Mouse (Mus musculus): ENCODE data around the gene Tsc22d4. TPM values are rescaled to one million over a fixed set of nuclear protein-coding genes. Genes with fewer than 3 reads are reported as not detected.

Gene Tsc22d4
- polyA plus RNA-seq, 1 experiment: 670 TPM

GRCm38 (mm10) chr5:137786109-137786942 lies 40.8 kb downstream of the Tsc22d4 start:
- H3K4me1 ChIP-seq (replicated peaks; ENCODE audit: control insufficient read depth, insufficient read depth, low read length): peaks cover 25% of the 10 kb centered on the region
- H3K4me3 ChIP-seq (ENCODE audit: control insufficient read depth, insufficient read depth, low read length): peak overlapping the region; percentile 64
- peak; percentile 91 for TF ChIP-seq POLR2A (IDR thresholded peaks at IDR 0.05; ENCODE audit: control insufficient read depth, extremely low read depth, insufficient read depth, low read length, poor library complexity)
- peak; percentile 66; the same call in 1 of the 2 replicates for TF ChIP-seq CTCF (IDR thresholded peaks at IDR 0.05; ENCODE audit: borderline replicate concordance, control insufficient read depth, extremely low read depth, insufficient read depth, low read length, poor library complexity)
- H3K27ac ChIP-seq (ENCODE audit: control insufficient read depth, insufficient read depth, low read length): peak overlapping the region; percentile 90
- under 1% methylated on average over 79 of the region's 79 CpGs for WGBS
- DNase-seq: peak; percentile 98
- H3K27me3 ChIP-seq (ENCODE audit: control insufficient read depth, insufficient read depth, low read length): no peaks in the 10 kb centered on the region
- peaks cover 15% of the 10 kb centered on the region for H3K36me3 ChIP-seq (ENCODE audit: control insufficient read depth, insufficient read depth, low read length)

DNA sequence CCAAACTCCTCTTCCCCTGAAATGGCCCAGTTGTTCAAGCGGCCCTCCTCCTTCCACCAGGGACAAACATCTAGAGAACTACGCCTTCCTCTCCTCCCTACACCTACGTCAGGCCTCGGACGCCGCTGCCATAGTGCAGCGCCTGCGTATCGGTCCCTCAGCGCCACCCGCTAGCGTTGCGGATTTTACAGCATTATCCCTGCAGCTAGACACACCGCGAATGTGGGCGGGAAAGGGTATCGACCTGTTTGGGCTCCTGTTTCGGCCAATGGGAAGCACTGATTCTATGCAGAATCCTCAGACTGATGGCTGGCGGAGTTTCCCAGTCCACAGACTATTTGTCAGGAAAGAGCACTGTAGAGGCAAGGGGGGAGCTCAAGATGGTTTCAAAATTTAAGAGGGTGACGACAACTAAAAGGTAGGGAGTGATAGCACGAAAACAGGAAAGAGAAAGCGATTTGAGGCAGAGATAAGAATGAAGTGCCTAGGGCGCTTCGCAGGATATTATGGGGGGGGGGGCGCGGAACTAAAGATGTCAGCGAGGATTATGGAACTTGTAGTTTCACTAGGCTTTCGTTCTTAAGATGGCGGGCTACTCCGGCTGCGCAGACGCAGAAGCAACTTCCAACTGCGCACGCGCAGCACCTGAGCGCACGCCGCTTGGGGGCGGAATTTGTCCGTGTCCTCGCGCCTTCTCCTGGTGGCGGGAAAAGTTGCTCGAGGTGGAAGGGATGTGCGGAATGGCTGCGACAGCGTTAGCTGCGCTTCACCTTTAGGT lies 41.8 kb downstream of the Tsc22d4 start, which contains the start of the genes Mepce and Zcwpw1:
TSS of gene Mepce (minus strand) at position 505 of the 778 bp plus-strand sequence.
TSS of gene Zcwpw1 (plus strand) at position 648 of the 778 bp plus-strand sequence.
- DNase-seq: peak; percentile 95
- under 1% methylated on average over 48 of the region's 48 CpGs for WGBS
- TF ChIP-seq CTCF (IDR thresholded peaks at IDR 0.05; ENCODE audit: borderline replicate concordance, control insufficient read depth, extremely low read depth, insufficient read depth, low read length, poor library complexity): peak; percentile 85
- TF ChIP-seq POLR2A (IDR thresholded peaks at IDR 0.05; ENCODE audit: control insufficient read depth, extremely low read depth, insufficient read depth, low read length, poor library complexity): 0 out of 2 replicates have a peak, but pooled peaks have one; percentile 33
- peaks cover 8% of the 10 kb centered on the region for H3K36me3 ChIP-seq (ENCODE audit: control insufficient read depth, insufficient read depth, low read length)
- H3K4me1 ChIP-seq (replicated peaks; ENCODE audit: control insufficient read depth, insufficient read depth, low read length): peaks cover 25% of the 10 kb centered on the region
- H3K27ac ChIP-seq (ENCODE audit: control insufficient read depth, insufficient read depth, low read length): peak within 1 kb of the TSS; percentile 95
- no peaks in the 10 kb centered on the region for H3K27me3 ChIP-seq (ENCODE audit: control insufficient read depth, insufficient read depth, low read length)
- peak within 1 kb of the TSS; percentile 70 for H3K4me3 ChIP-seq (ENCODE audit: control insufficient read depth, insufficient read depth, low read length)

- H3K4me3 ChIP-seq (ENCODE audit: control insufficient read depth, insufficient read depth, low read length): peak overlapping the region; percentile 35
- TF ChIP-seq CTCF (IDR thresholded peaks at IDR 0.05; ENCODE audit: borderline replicate concordance, control insufficient read depth, extremely low read depth, insufficient read depth, low read length, poor library complexity) (no peak), POLR2A (IDR thresholded peaks at IDR 0.05; ENCODE audit: control insufficient read depth, extremely low read depth, insufficient read depth, low read length, poor library complexity) (no peak)
- peaks cover under 1% of the 10 kb centered on the region; the same call in 1 of the 2 replicates for H3K36me3 ChIP-seq (ENCODE audit: control insufficient read depth, insufficient read depth, low read length)
- H3K4me1 ChIP-seq (replicated peaks; ENCODE audit: control insufficient read depth, insufficient read depth, low read length): peaks cover 25% of the 10 kb centered on the region
- no peak overlapping the region for H3K27ac ChIP-seq (ENCODE audit: control insufficient read depth, insufficient read depth, low read length)
- 80% methylated on average over 24 of the region's 24 CpGs for WGBS
- H3K27me3 ChIP-seq (ENCODE audit: control insufficient read depth, insufficient read depth, low read length): no peaks in the 10 kb centered on the region
- peak; percentile 36 for DNase-seq
Observed at GRCm38 (mm10) chr5:137788171-137788570, 42.6 kb downstream of the Tsc22d4 start.

GRCm38 (mm10) chr5:137788946-137789531 lies 43.5 kb downstream of the Tsc22d4 start:
- 89% methylated on average over 2 of the region's 2 CpGs for WGBS
- Histone ChIP-seq H3K27me3 (ENCODE audit: control insufficient read depth, insufficient read depth, low read length) (no peaks in the 10 kb centered on the region), H3K4me1 (replicated peaks; ENCODE audit: control insufficient read depth, insufficient read depth, low read length) (peaks cover 20% of the 10 kb centered on the region), H3K4me3 (ENCODE audit: control insufficient read depth, insufficient read depth, low read length) (no peak overlapping the region), H3K36me3 (ENCODE audit: control insufficient read depth, insufficient read depth, low read length) (no peaks in the 10 kb centered on the region), H3K27ac (ENCODE audit: control insufficient read depth, insufficient read depth, low read length) (no peak overlapping the region)
- TF ChIP-seq CTCF (IDR thresholded peaks at IDR 0.05; ENCODE audit: borderline replicate concordance, control insufficient read depth, extremely low read depth, insufficient read depth, low read length, poor library complexity) (no peak), POLR2A (IDR thresholded peaks at IDR 0.05; ENCODE audit: control insufficient read depth, extremely low read depth, insufficient read depth, low read length, poor library complexity) (no peak)
- DNase-seq: no peak

DNA sequence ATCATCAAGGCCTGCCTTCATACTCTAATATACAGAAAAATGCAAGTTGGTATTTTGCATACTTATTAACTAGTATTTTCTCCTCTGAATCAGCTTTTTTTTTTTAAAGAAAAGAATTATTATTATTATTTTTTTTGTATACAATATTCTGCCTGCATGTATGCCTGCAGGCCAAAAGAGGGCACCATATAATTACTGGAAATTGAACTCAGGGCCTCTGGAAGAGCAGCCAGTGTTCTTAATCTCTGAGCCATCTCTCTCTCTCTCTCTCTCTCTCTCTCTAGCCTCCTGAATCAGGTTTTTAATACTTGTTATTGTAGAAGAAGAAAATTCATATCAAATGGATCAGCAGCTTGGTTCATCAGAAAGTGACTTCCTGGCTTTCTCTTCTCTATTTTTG lies 46.0 kb downstream of the Tsc22d4 start:
- no peak for TF ChIP-seq POLR2A (IDR thresholded peaks at IDR 0.05; ENCODE audit: control insufficient read depth, extremely low read depth, insufficient read depth, low read length, poor library complexity)
- no peak for TF ChIP-seq CTCF (IDR thresholded peaks at IDR 0.05; ENCODE audit: borderline replicate concordance, control insufficient read depth, extremely low read depth, insufficient read depth, low read length, poor library complexity)
- Histone ChIP-seq H3K4me3 (ENCODE audit: control insufficient read depth, insufficient read depth, low read length) (no peak overlapping the region), H3K36me3 (ENCODE audit: control insufficient read depth, insufficient read depth, low read length) (no peaks in the 10 kb centered on the region), H3K27me3 (ENCODE audit: control insufficient read depth, insufficient read depth, low read length) (no peaks in the 10 kb centered on the region), H3K27ac (ENCODE audit: control insufficient read depth, insufficient read depth, low read length) (no peak overlapping the region), H3K4me1 (replicated peaks; ENCODE audit: control insufficient read depth, insufficient read depth, low read length) (peaks cover 7% of the 10 kb centered on the region)
- no peak for DNase-seq

DNA sequence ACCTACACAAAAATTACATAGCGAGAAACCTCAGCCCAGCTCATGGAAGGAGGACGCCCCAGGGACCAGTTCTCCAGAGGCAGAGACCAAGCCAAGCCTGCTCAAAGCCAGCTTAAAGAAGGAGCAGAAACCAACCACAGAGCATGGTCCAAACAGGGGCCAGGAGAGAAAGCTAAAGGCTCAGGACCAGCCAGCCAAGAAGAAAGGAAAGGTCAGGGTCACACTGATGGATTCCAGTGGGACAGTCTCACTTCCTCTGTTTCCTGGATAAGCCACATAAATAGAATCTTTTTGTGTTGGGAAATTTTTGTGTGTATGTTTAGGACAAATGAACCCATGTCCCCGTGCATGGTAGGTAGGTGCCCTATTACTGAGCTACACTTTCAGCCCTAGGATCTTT lies 51.1 kb downstream of the Tsc22d4 start:
- no peak overlapping the region for H3K27ac ChIP-seq (ENCODE audit: control insufficient read depth, insufficient read depth, low read length)
- 82% methylated on average over 3 of the region's 3 CpGs for WGBS
- no peaks in the 10 kb centered on the region for H3K4me1 ChIP-seq (replicated peaks; ENCODE audit: control insufficient read depth, insufficient read depth, low read length)
- TF ChIP-seq CTCF (IDR thresholded peaks at IDR 0.05; ENCODE audit: borderline replicate concordance, control insufficient read depth, extremely low read depth, insufficient read depth, low read length, poor library complexity) (no peak), POLR2A (IDR thresholded peaks at IDR 0.05; ENCODE audit: control insufficient read depth, extremely low read depth, insufficient read depth, low read length, poor library complexity) (no peak)
- no peak for DNase-seq
- no peaks in the 10 kb centered on the region for H3K36me3 ChIP-seq (ENCODE audit: control insufficient read depth, insufficient read depth, low read length)
- H3K4me3 ChIP-seq (ENCODE audit: control insufficient read depth, insufficient read depth, low read length): no peak overlapping the region
- no peaks in the 10 kb centered on the region for H3K27me3 ChIP-seq (ENCODE audit: control insufficient read depth, insufficient read depth, low read length)
